Mouse (Mus musculus) cerebral cortex, adult 2 months (tissue): Measurements from ENCODE around the gene Foxn3.

Experiments
- WGBS: fragments of 180-500 bp; shearing (Covaris S2); methylation state at CpG from one replicate; pipeline ENCODE4 v1.1.7; 2018; 5-methylcytosine and 5-hydroxymethylcytosine counted together

Gene Foxn3

DNA sequence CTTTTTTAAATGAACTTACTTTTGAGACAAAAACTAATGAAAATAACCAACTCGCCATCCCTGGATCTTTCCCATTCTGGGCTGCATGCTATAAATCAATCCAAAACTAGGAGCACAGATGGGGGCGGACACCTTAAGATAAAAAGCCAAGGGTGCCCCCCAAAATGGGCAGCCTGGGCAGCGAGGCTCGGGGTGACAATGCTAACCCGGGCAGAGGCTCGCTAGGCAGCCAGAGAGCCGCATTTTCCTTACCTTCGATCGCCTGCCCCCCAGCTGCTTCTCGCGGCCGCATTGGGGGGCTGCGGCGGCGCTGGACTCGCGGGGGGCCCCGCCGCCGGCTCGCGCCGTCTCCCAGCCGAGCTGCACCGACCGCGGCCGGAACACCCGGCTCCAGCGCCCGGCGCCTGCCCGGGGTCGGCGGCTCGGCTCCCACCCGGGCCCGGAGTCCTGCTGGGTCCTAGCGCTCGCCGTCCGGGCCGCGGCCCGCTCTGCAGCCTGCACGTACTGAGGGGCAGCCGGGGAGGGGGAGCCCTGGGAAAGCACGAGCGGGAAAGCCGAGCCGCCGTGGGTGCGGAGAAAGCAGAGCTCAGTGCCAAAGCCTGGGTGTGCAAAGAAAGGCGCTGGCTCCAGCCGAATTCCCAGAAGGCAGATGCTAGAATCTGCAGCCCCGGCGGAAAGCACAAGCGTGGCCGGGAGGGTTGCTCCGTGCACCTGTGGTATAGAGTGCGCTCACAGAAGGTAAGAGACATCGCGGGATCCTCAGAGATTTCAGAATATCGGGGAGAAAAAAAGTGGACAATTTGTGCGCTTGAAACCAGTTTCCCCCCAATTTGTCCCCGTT, at the start of gene Foxn3:
Foxn3 (minus strand) TSS at position 364 of the 841 bp plus-strand sequence.
- 1% methylated on average over 66 of the region's 66 CpGs for WGBS

DNA sequence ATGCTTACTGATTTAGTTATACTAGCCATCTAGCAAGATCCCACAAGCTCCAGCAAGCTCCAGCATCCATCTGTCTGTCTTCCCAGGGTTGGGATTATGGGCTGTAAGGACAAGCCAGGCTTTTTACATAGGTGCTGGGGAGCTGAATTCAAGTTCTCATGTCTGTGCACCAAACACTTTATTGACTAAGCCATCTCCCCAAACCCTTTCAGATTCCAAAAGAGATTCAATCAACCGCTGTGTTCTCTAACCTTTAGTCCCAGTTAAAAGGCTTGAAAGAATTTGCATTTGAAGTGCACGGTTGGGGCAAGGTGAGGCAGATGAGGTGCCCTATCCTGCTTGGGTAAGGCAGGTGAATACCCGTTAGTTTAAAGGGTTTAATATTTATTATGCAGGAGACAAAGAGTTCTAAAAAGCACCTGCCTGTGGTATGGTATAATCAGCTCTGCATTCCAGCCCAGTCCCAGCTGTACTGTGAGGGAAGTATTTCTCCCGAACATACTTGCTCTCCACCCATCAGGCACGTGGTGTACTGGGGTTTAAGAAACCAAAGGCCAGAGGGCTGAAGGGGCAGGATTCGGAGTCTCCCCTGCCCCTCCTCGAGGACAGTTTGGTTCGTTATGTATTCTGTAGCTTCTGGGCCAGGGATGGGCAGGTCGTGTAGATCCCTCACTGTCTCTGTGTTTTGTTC, 48.9 kb upstream of the Foxn3 start:
- 74% methylated on average over 9 of the region's 9 CpGs for WGBS

DNA sequence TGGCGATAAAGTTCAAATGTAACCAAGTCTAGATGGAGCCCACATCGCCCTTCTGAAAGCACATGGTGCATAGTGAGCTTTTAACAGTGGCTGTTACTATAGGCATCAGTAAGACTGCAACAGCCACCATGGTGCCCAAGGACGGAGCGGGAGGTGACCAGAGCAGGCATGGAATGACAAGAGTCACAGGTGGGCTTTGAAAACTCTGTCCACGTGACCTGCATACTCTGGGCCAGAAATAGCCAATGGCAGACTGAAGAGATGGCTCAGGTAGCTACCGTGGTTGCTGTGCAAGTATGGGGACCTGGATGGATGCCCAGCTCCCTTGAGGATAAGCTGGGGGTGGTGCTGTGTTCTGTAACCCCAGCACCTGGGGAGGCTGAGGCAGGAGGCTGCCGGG, 47.5 kb upstream of the Foxn3 start:
- 92% methylated on average over 7 of the region's 7 CpGs for WGBS

DNA sequence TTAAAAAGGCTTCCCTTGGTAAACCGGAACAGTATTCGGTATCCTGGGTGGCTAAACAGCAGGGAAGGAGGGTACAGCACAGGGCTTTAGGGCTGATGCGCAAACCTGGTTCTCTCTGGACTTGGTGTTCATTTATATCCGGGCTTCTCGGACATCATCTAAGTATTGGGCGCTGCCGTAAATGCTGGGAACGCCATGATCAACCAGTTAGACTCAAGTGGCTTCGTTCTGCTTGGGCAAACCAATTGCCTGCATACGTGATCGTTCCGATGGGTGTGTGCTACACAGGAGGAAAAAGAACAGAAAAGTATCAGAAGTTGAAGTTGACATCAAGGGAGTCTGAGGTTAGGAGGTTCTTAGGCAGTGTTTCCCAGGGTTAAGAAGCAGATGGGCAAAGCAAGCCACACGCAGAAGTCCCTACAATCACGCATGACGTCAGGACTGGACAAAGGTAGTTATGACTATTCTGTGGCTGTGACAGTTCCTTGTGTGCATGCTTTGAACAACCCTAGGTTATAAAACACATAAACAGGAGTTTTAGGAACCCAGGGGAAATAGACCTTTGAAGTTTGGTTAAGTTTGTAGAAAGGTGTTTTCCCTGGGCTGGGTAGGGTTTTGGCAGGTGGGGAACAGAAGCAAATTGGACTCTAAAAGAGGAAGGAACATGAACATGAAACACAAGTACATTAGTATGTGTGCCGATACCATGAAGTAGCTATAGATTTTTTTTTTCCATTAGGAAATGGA, 46.9 kb upstream of the Foxn3 start:
- WGBS, result 91% methylated on average over 16 of the region's 16 CpGs

DNA sequence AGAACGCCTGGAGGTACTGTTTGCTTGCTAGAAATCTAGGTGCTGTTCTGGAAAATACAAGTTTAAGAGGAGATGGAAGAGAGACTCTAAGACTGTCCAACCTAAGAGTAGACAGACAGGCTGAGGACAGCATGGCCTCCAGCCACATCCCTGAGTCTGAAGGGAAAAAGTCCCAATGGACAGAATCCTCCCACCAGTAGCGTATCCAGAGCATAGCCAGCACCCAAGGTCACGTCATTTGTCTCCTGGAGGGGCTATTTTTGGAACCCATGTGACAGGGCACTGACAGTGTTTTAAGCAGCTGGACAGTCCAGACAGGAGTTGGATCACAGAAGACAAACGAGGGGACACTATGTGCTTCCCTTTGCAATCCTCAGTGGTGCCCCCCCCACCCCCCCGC, 46.3 kb upstream of the Foxn3 start:
- WGBS, result 87% methylated on average over 5 of the region's 5 CpGs

DNA sequence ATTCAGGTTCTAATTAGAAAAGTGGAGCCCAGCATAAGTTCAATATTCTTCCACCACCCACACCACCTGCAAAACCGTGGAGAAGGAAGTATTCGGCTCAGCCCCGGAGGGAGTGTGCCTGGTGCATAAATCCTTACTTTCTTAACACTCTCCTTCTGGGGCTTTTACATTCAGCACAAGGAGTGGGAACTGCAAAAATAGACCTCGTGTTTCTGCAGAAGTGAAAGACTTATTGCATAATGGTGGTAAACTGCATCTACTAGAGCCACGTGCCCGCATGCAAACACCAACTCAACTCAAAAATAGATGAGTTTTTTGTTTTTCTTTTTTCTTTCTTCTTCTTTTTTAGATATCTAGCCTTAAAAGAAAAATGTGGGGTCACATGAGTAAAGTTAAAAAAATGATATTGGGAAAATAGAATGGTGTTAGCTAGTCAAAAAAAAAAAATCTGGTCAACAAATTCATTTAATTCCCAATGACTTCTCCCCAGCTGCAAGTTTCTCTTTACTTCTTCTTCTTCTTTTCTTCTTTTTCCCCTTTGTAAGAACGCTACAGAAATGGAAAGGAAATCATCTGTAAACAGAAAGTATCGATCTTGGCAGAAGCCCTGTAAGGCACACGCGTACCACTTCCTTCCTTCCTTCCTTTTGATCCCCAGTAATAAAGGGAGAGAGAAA, 45.0 kb upstream of the Foxn3 start:
- WGBS, result 48% methylated on average over 10 of the region's 10 CpGs

DNA sequence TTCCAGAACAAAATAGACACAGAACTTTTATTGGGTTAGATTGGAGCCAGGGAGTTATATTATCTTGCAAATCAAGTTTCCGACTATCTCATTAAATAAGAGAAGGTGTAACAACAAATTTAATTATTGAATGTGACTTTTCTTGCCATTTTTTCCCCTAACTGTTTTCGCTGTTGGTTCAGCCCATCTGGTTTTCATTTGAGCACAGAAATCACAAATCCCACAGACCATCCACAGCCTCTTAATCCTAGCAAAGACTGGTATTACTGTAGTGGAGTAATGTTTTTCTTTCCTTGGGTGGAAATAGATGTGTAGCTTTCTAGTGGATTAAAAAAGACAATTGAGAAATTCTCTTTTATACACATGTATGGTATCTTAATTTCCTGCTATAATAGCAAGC, 40.0 kb upstream of the Foxn3 start:
- WGBS, result 79% methylated on average over 2 of the region's 2 CpGs

DNA sequence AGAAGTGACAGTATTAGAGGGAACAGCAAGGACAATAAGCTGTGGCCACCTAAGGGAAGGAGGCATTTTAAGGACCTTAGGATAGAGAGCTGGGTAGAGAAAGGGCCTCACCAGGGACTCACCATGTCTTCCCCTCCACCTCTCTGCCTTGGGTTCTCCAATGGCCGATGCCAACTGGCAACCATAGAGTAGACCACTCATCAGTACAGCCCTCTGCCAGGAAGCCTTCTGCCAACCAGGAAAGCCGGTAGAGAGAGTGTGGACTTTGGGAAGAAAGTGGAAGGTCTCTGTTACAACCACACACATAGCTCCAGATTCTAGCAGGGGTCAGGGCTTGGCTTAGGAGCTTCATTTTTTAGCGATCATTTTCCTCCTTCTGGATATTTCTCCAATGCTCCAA, 38.5 kb upstream of the Foxn3 start:
- WGBS, result 87% methylated on average over 3 of the region's 3 CpGs

DNA sequence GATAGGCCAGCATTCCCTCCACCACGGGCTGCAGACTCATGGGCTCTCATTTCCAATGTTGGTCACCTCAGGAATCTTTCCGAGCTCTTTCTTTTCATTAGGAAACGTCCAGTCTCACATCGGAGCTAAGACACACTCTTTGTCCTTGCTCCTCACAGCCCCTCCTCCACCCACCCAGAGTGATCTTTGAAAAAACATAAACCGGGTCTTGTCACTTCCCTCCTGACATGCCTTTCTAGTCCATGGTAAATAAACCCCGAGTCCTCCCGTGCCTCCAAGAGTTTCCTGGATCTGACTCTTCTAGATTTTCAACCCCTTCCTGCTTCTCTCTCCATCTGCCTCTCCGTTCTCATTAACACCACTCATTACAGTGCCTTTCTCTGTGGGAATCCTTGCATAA, 38.0 kb upstream of the Foxn3 start:
- WGBS, result 64% methylated on average over 8 of the region's 8 CpGs

DNA sequence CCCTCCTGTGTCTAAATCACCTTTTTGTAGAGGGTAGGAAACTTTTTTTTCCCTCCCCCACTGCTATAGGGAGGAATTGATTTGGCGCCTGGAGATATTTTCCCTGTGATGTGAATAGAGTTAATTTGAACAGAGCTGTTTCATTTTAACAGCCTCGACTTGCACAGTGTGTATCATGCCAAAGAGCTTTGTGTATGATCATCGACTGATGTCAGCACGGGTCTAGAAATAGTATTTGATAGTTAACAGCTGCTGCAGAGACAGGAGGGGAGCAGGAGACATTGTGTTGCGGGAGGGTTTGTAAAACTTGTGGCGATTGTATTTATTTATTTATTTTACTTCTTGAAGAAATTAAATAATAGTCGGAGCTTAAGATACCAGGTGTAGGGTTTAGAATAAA, 36.2 kb upstream of the Foxn3 start:
- 43% methylated on average over 7 of the region's 7 CpGs for WGBS

DNA sequence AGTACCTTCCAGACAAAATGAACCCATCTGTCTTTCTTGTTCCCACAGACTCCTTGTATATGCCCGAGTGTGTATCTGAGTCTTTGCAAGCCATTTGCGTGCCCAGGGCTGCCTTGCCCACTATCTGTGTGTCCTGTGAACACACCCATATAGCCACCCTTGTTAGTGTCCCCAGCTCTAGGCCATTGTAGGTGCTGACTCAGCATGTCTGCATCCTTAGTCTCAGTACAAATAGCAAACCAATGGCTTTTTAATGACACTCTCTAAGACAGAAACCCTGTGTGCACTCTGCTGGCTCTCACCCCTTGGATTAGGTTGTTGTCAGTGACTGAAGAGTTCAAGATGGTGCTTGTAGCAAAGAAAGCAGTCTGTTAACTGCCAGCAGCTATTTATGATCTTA, 33.0 kb upstream of the Foxn3 start:
- 100% methylated on average over 2 of the region's 2 CpGs for WGBS

DNA sequence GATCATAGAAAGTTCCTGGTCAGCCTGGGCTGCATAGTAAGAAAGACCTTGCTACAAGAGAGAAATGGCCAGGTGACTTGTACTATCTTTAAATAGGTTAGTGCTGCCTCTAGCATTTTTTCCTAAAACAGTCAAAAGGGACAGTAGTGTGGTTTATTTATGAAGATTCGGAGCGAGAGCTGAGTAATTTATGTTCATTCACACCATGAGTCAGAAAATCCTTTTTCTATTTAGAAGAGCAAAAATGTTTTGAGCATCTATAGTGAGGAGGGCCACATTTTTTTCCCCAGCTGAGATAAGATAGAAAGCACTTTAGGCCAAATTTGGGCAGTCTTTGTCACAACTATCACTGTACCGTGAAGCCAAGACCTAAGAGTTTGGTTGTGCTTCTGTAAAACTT, 24.0 kb upstream of the Foxn3 start:
- 62% methylated on average over 3 of the region's 3 CpGs for WGBS

DNA sequence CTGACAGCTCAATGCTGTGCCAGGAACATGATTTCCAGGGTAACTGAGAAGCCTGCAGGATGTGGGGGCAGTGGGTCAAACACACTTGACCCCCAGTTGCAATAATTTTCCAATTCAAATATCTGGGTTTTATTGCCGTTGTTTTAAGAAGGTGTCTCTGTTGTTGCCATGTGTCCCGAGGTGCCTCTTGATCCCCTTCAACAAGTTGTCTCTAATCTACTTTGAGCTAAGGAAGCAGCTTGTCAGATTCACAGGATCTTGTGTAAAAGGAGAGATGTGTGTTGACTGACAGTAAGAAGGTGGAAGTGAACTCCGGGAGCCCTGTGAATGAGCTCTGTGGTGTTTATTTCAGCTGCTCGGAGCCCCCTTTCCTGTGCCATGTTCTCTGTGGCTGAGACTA, 16.6 kb upstream of the Foxn3 start:
- WGBS, result 75% methylated on average over 4 of the region's 4 CpGs

DNA sequence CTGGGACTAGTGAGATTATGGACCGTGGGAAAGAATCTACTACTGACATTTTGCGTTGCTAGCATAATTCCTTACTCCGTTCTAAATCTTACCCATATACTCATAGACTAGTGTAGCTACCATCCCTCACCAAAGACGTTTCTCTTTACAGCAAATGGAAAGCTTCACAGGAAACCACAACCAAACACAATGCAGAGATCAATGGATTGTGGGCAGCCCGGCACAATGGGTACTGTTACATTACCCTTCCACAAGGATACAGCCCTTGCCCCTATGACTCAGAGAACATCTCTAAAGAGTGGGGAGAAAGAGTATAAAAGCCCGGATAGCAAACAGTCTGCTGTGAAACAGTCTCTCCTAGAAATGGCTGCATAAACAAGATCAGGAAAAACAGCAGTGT, 13.3 kb upstream of the Foxn3 start:
- 85% methylated on average over 6 of the region's 6 CpGs for WGBS

DNA sequence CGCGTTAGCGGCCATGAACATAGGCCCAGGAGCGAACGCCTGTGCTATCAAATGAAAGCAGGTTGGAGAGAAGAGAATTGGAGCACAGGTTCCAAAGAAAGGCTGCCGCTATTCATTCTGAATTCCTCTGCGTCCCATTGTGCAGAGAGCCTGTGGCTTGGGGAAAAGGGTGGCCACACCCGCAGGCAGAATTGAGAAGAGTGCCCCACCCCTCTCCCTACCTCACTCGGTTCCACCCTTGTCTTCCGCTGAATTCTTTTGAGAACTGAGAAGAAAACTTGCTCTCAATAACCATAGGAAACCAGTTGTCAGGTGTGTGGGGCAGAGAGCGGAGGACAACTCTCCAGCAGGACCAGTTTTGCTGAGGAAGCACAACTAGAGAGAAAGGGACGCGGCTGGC, 10.9 kb upstream of the Foxn3 start:
- 76% methylated on average over 13 of the region's 13 CpGs for WGBS

DNA sequence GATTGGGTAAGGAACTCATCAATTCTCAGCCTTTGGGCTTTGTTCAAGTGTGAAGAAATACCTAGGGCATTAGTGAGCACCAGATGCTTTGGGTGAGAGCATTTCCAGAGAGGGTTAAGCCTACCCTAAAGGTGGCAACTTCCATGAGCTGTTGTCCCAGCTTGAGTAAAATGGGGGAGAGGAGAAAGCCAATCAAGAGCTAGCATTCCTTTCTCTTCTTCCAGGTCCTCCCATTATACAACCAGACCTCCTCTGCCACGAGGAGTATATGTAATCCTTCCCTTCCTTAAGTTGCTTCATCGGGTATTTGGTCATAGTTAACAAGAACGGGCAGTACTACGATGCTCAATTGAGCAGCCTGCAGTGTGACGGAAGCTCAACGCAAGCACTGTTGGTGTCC, 9.7 kb upstream of the Foxn3 start:
- 94% methylated on average over 6 of the region's 6 CpGs for WGBS

DNA sequence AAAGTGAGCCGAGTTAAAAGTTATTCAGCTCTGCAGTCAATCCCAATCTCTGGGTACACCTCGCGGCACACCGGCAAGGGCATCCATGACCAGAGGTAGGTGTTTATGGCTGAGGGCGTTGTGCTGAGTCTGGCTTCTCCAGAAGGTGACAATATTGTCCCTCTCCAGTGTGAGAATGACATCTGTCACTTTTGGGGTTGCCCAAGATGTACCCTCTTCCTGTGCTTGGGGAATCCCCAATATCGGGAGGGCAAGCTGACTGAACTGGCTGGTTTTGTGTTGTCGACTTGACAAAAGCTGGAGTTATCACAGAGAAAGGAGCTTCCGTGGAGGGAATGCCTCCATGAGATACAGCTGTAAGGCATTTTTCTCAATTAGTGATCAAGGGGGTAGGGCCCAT, 8.6 kb upstream of the Foxn3 start:
- 95% methylated on average over 8 of the region's 8 CpGs for WGBS

DNA sequence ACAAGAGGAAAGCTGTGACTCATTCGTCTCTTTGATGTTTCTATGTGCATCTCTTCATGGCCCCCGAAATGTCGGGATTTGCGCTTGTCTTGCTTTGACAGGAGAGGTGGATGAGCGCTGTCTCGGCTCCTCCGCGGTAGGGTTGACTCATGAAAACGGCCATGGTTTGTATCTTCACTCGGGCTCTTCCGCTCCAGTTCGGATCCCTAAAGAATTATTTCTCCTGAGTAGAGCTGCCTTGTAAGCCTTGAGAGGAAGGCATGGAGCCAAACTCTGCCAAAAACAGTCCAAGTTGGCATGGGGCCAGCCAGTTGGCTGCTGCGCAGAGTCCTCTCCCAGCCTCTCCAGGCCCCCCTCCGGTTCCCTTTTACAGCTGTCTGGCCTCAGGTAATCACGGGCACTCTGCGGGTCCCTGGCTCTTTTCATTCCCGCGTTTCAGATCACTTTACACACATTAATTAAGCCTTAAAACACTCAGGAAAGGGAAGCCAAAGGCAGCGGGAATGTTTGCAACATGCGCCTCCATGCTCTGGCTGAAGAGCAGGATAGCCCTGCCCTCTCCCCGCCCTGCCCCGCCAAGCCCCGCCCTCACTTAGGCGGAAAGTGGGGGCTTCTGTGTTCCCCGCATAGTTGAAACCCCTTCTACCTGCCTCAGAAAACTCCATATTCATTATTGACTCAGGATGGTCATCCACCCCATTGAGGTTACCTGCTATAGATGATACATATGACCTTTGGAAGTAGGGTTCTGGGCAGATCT, 7.0 kb upstream of the Foxn3 start:
- 28% methylated on average over 25 of the region's 25 CpGs for WGBS

DNA sequence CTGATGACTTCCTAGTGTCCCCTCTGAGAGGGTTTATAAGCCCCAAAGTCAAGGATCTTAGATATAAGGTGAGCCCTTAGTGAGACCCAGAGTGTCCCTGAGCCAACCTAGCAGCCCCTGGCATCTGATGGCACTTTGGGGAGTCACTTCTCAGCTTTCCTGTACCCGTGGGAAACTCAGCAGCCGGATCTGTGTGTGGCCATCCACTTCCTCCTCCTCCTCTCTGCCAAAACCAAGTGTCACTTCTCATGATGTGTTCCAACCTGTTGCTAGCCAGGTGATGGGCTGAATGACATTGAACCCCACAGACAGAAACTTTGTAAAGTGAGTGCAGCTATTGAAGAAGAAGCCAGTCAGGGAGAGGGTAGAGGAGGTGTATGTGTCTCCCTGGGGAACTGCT, 2.2 kb upstream of the Foxn3 start:
- 69% methylated on average over 2 of the region's 2 CpGs for WGBS

DNA sequence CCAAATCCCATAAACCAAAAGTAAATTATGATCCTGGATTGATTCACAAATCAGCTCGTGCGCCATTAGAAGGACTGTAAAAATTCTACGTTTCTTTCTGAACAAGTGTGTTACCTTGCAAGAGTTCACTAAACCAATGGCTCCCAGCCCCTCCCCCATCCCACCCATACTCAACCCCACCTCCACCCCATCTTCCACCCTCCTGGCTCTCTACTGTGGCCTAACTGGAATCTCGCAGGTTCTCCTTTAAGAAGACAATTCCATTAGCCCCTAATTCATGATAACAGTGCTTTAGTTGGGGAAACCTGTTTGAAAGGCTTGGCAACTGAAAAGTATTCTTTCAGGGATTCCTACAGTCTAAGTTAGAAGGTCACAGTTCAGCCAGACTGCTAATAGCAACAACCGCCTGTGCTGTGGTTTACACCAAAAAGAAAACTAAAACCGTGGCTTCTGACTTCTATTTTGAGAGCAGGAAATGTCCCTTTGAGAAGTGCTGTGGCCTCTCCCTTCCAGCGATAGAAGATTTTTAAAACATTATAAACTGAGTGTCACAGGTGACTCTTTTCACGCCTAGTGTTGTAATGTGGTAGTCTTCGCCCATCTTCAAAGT, 1.0 kb upstream of the Foxn3 start:
- WGBS, result 68% methylated on average over 9 of the region's 9 CpGs

DNA sequence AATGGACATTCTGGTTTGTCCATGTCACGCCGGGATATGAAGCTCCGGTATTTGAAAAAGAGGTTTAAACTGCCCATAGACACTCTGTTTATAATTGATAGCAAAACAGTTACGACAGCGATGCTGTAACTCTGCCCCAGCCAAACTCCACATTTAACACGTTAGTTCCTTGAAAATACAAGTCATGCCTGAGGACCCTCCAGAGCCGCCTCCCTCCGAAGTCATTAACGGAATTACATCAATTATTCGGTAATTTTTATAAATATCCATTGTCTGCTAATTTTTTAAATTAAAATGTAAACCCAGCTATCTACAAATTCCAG, 554 bp downstream of the Foxn3 start:
- WGBS, result under 1% methylated on average over 10 of the region's 10 CpGs
